Mouse (Mus musculus): ENCODE results near the gene 4930430A15Rik.

- TF ChIP-seq TAL1 (IDR thresholded peaks at IDR 0.05; ENCODE audit: low read length) = no peak
- no peak for TF ChIP-seq GATA1 (IDR thresholded peaks at IDR 0.05; ENCODE audit: low read length)
Observed at GRCm38 (mm10) chr2:111274006-111274405, 44.6 kb upstream of the 4930430A15Rik start, which contains the start of gene Olfr1277.
